Mouse (Mus musculus): ENCODE data around the gene Zeb2. TPM values are rescaled to one million over a fixed set of nuclear protein-coding genes. Genes with fewer than 3 reads are reported as not detected.
"Not testable (repeated sequence)": the region's sequence is repeated elsewhere in the genome, so short reads cannot be mapped to it uniquely, and the experiment has no call there.

Zeb2 gene
- total and polyA plus RNA-seq, 3 experiments = 16.5 to 50.0 (median 46.7) TPM

DNA sequence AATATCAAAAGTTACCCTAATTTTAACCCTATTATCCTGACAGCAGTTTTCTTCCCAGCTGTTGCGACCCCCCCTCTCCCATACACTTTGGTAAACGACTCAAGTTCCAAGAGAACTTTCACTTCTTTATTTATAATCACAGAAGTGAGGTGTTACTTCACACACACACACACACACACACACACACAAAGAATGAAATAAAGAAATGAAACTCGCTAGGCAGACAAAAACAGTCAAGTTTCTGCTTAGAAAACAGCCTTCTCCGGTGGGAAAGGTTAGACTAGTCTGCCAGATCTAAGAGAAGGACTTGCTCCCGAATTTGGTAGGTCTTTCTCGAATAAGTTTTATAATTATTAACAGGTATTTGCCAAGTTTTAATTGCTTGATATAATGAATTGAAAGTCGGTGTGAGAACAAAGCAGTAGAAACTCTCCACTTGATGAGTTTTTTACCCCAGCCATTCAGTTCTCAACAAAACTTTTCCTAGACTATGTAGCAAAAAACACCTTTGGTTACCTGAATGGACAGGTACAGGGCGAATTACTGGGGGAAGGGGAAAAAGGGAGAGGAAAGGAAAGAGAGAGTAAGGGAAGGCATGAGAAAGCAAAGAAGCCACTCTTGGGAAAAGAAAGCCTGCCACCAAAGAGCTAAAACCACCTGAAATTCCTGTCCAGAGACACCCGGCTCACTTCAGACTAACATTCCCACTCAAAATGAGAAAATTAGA, 5.0 kb downstream of the Zeb2 start:
- Histone ChIP-seq H3K4me3 (peak overlapping the region; percentile 57), H3K9ac (ENCODE audit: low read depth, low read length) (peak overlapping the region; percentile 55), H3K27me3 (ENCODE audit: control insufficient read depth, insufficient read depth, low read length) (no peaks in the 10 kb centered on the region; the same call in 1 of the 2 replicates), H3K27ac (peak overlapping the region; percentile 80), H3K4me1 (ENCODE audit: control insufficient read depth, insufficient read depth, low read length) (peaks cover 6% of the 10 kb centered on the region; the same call in 1 of the 2 replicates), H3K36me3 (ENCODE audit: control insufficient read depth, insufficient read depth, low read length) (peaks cover 2% of the 10 kb centered on the region; the same call in 1 of the 2 replicates), H3K79me2 (replicated peaks; ENCODE audit: control insufficient read depth, insufficient read depth, low read length) (no peaks in the 10 kb centered on the region)
- TF ChIP-seq POLR2A (IDR thresholded peaks at IDR 0.05; ENCODE audit: insufficient read depth, low read depth, low read length) = no peak
- no peak for TF ChIP-seq CTCF (IDR thresholded peaks at IDR 0.05)
- TF ChIP-seq EP300 (IDR thresholded peaks at IDR 0.05; ENCODE audit: insufficient read depth, low read depth, low read length) = no peak
- intact Hi-C loops (cut with DNase I) = loop anchor here (5.0 to 10.0 kb wide), 4 partner anchors 125 to 573 kb away; no protein-coding TSS in a partner anchor
- DNase-seq = no peak
- WGBS = 22% methylated on average over 9 of the region's 9 CpGs

DNA sequence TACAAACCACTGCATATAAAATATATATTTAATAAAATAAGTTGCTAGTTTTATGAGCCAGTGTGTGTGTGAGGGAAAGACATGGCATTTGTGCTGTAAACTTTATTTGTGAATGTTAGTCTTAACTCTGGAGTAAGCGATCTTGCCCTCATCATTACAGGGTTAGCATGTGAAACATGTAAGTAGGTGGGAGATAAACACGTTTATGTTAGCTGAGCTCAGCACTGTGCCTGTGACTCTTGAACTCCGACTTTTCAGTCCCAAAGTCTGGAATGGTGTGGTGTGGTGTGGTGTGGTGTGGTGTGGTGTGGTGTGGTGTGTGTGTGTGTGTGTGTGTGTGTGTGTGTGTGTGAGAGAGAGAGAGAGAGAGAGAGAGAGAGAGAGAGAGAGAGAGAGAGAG, 5.6 kb downstream of the Zeb2 start:
- Histone ChIP-seq H3K27ac (peak overlapping the region; percentile 94), H3K4me3 (peak overlapping the region; percentile 78), H3K9ac (ENCODE audit: low read depth, low read length) (peak overlapping the region; percentile 73)
- intact Hi-C loops (cut with DNase I) = loop anchor here (5.0 to 10.0 kb wide), 4 partner anchors 126 to 573 kb away; no protein-coding TSS in a partner anchor
- H3K27me3 ChIP-seq (ENCODE audit: control insufficient read depth, insufficient read depth, low read length); H3K4me1 ChIP-seq (ENCODE audit: control insufficient read depth, insufficient read depth, low read length); H3K79me2 ChIP-seq (replicated peaks; ENCODE audit: control insufficient read depth, insufficient read depth, low read length); H3K36me3 ChIP-seq (ENCODE audit: control insufficient read depth, insufficient read depth, low read length): not testable (repeated sequence)
- DNase-seq = peak in 1 of 2 experiments; percentile 52
- 19% methylated on average over 3 of the region's 3 CpGs for WGBS

- intact Hi-C loops (cut with DNase I) = loop anchor here (5.0 to 10.0 kb wide), 4 partner anchors 126 to 574 kb away; no protein-coding TSS in a partner anchor
- no peaks in the 10 kb centered on the region for H3K79me2 ChIP-seq (replicated peaks; ENCODE audit: control insufficient read depth, insufficient read depth, low read length)
- under 1% methylated on average over 20 of the region's 20 CpGs for WGBS
- TF ChIP-seq EP300 (IDR thresholded peaks at IDR 0.05; ENCODE audit: insufficient read depth, low read depth, low read length) = peak; percentile 31; the same call in 1 of the 2 replicates
- no peak for TF ChIP-seq CTCF (IDR thresholded peaks at IDR 0.05)
- TF ChIP-seq POLR2A (IDR thresholded peaks at IDR 0.05; ENCODE audit: insufficient read depth, low read depth, low read length) = peak; percentile 39
- peak overlapping the region; percentile 86 for H3K9ac ChIP-seq (ENCODE audit: low read depth, low read length)
- peak overlapping the region; percentile 78 for H3K4me3 ChIP-seq
- DNase-seq = peak; percentile 66 to 71
- peaks cover 6% of the 10 kb centered on the region; the same call in 1 of the 2 replicates for H3K4me1 ChIP-seq (ENCODE audit: control insufficient read depth, insufficient read depth, low read length)
- peak overlapping the region; percentile 94 for H3K27ac ChIP-seq
- peaks cover 2% of the 10 kb centered on the region; the same call in 1 of the 2 replicates for H3K36me3 ChIP-seq (ENCODE audit: control insufficient read depth, insufficient read depth, low read length)
- no peaks in the 10 kb centered on the region; the same call in 1 of the 2 replicates for H3K27me3 ChIP-seq (ENCODE audit: control insufficient read depth, insufficient read depth, low read length)
Measured at GRCm38 (mm10) chr2:45110757-45111411, 6.3 kb downstream of the Zeb2 start.

GRCm38 (mm10) chr2:45109951-45110756, 7.0 kb downstream of the Zeb2 start:
- WGBS = 1% methylated on average over 54 of the region's 54 CpGs
- H3K36me3 ChIP-seq (ENCODE audit: control insufficient read depth, insufficient read depth, low read length) = peaks cover 5% of the 10 kb centered on the region
- peak overlapping the region; percentile 86 for H3K9ac ChIP-seq (ENCODE audit: low read depth, low read length)
- intact Hi-C loops (cut with DNase I) = loop anchor here (2.0 to 10.0 kb wide), 6 partner anchors 88 to 575 kb away; partner anchors contain the start of gene Gtdc1
- H3K4me3 ChIP-seq = peak overlapping the region; percentile 78
- TF ChIP-seq CTCF (IDR thresholded peaks at IDR 0.05) (no peak), POLR2A (IDR thresholded peaks at IDR 0.05; ENCODE audit: insufficient read depth, low read depth, low read length) (no peak), EP300 (IDR thresholded peaks at IDR 0.05; ENCODE audit: insufficient read depth, low read depth, low read length) (0 out of 2 replicates have a peak, but pooled peaks have one; percentile 14)
- peak overlapping the region; percentile 94 for H3K27ac ChIP-seq
- DNase-seq = peak; percentile 82 to 84
- H3K27me3 ChIP-seq (ENCODE audit: control insufficient read depth, insufficient read depth, low read length) = no peaks in the 10 kb centered on the region; the same call in 1 of the 2 replicates
- peaks cover 9% of the 10 kb centered on the region for H3K4me1 ChIP-seq (ENCODE audit: control insufficient read depth, insufficient read depth, low read length)
- no peaks in the 10 kb centered on the region for H3K79me2 ChIP-seq (replicated peaks; ENCODE audit: control insufficient read depth, insufficient read depth, low read length)

- under 1% methylated on average over 50 of the region's 74 CpGs for WGBS
- DNase-seq = peak; percentile 63 to 74
- no peaks in the 10 kb centered on the region; the same call in 1 of the 2 replicates for H3K27me3 ChIP-seq (ENCODE audit: control insufficient read depth, insufficient read depth, low read length)
- H3K36me3 ChIP-seq (ENCODE audit: control insufficient read depth, insufficient read depth, low read length) = peaks cover 8% of the 10 kb centered on the region
- peak overlapping the region; percentile 78 for H3K4me3 ChIP-seq
- TF ChIP-seq CTCF (IDR thresholded peaks at IDR 0.05) = no peak
- no peak for TF ChIP-seq EP300 (IDR thresholded peaks at IDR 0.05; ENCODE audit: insufficient read depth, low read depth, low read length)
- TF ChIP-seq POLR2A (IDR thresholded peaks at IDR 0.05; ENCODE audit: insufficient read depth, low read depth, low read length) = no peak
- intact Hi-C loops (cut with DNase I) = loop anchor here (2.0 to 5.0 kb wide), 2 partner anchors 87 to 183 kb away; partner anchors contain the start of gene Gtdc1
- peak overlapping the region; percentile 94 for H3K27ac ChIP-seq
- H3K9ac ChIP-seq (ENCODE audit: low read depth, low read length) = peak overlapping the region; percentile 86
- H3K4me1 ChIP-seq (ENCODE audit: control insufficient read depth, insufficient read depth, low read length) = peaks cover 12% of the 10 kb centered on the region
- no peaks in the 10 kb centered on the region for H3K79me2 ChIP-seq (replicated peaks; ENCODE audit: control insufficient read depth, insufficient read depth, low read length)
Measured at GRCm38 (mm10) chr2:45109161-45109950, 7.8 kb downstream of the Zeb2 start.
